Mouse (Mus musculus): ENCODE measurements at regions not wholly inside any gene's neighbourhood (a gene's known extent, or its start where the extent isn't known, plus 50 kb on each side); places are given as distances from the start of the nearest gene placed in this dataset.
A peak's percentile ranks its signal among the peaks of the same experiment; 100 is the strongest.

GRCm38 (mm10) chr4:80306528-80306927 is 527.4 kb upstream of the Tyrp1 start:
- WGBS, result 22% methylated on average over 1 of the region's 1 CpGs
- Histone ChIP-seq H3K36me3 (no peaks in the 10 kb centered on the region), H3K27ac (replicated peaks) (no peak overlapping the region), H3K4me2 (replicated peaks) (no peak overlapping the region), H3K9me3 (no peaks in the 10 kb centered on the region), H3K27me3 (no peaks in the 10 kb centered on the region), H3K4me3 (no peak overlapping the region), H3K4me1 (no peaks in the 10 kb centered on the region), H3K9ac (replicated peaks) (no peak overlapping the region)
- ATAC-seq (ENCODE audit: low FRiP score, low read depth), result no peak

GRCm38 (mm10) chr4:80310620-80311019 is 523.3 kb upstream of the Tyrp1 start:
- Histone ChIP-seq H3K4me3 (no peak overlapping the region), H3K27ac (replicated peaks) (no peak overlapping the region), H3K9ac (replicated peaks) (no peak overlapping the region), H3K4me2 (replicated peaks) (no peak overlapping the region), H3K9me3 (no peaks in the 10 kb centered on the region), H3K36me3 (no peaks in the 10 kb centered on the region), H3K27me3 (no peaks in the 10 kb centered on the region), H3K4me1 (no peaks in the 10 kb centered on the region)
- ATAC-seq (ENCODE audit: low FRiP score, low read depth), result no peak
- WGBS, result 64% methylated on average over 3 of the region's 3 CpGs

DNA sequence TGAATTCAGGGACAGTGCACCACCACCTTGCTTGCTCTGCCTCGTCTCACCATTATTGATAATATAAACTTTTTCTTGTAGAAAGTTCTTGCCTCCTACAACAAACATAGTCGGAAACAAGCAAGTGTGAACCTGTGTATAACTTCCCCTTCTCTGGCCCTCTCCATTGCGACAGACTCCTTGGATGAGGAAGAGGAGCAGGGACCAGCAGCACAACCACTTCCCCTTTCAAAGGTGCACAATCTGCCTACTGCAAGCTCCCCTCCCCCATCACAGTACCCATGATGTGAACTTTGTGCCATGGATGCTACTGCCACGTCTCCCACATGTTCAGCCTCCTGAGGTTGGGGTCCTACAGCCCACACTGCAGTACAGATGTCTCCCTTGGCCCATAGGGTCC is 522.8 kb upstream of the Tyrp1 start:
- Histone ChIP-seq H3K4me1 (no peaks in the 10 kb centered on the region), H3K4me3 (no peak overlapping the region), H3K9me3 (no peaks in the 10 kb centered on the region), H3K9ac (replicated peaks) (no peak overlapping the region), H3K36me3 (no peaks in the 10 kb centered on the region), H3K27ac (replicated peaks) (no peak overlapping the region), H3K27me3 (no peaks in the 10 kb centered on the region), H3K4me2 (replicated peaks) (no peak overlapping the region)
- 80% methylated on average over 4 of the region's 4 CpGs for WGBS
- ATAC-seq (ENCODE audit: low FRiP score, low read depth), result peak; percentile 27; the same call in 1 of the 2 replicates
